Mouse (Mus musculus) erythroblast, adult 5-6 weeks (primary cell): ENCODE data around the gene Fbxo27. TPM values are rescaled to one million over a fixed set of nuclear protein-coding genes. Genes with fewer than 3 reads are reported as not detected.
"Not testable (repeated sequence)": the region's sequence is repeated elsewhere in the genome, so short reads cannot be mapped to it uniquely, and the experiment has no call there.

Experiments used
- ATAC-seq: replicated peaks from 2 replicates; pipeline ENCODE4 v1.8.0; 2016; ENCODE audit warnings: moderate number of reproducible peaks, mild to moderate bottlenecking, moderate TSS enrichment, inconsistent platforms; ENCODE audit not compliant: poor library complexity, low FRiP score, severe bottlenecking
- total RNA-seq, 2 experiments: library from RNA; stranded (forward) in 1 of 2; stranded (reverse) in 1 of 2; fragments of 150-400 nt in 1 of 2; fragments of 200-764, 138-1000 nt in 1 of 2; gene quantifications; 2 replicates each; pipeline versions ENCODE4 v1.2.3 to v1.2.4; 2015 to 2017; ENCODE audit warnings: low replicate concordance in 2 of 2

The Fbxo27 gene
- total RNA-seq (2015; ENCODE audit: low replicate concordance) = 1.7 TPM in 1 of 2 replicates, not detected in the other
- 0.28 TPM in 1 of 2 replicates, not detected in the other for total RNA-seq (2017; ENCODE audit: low replicate concordance)

DNA sequence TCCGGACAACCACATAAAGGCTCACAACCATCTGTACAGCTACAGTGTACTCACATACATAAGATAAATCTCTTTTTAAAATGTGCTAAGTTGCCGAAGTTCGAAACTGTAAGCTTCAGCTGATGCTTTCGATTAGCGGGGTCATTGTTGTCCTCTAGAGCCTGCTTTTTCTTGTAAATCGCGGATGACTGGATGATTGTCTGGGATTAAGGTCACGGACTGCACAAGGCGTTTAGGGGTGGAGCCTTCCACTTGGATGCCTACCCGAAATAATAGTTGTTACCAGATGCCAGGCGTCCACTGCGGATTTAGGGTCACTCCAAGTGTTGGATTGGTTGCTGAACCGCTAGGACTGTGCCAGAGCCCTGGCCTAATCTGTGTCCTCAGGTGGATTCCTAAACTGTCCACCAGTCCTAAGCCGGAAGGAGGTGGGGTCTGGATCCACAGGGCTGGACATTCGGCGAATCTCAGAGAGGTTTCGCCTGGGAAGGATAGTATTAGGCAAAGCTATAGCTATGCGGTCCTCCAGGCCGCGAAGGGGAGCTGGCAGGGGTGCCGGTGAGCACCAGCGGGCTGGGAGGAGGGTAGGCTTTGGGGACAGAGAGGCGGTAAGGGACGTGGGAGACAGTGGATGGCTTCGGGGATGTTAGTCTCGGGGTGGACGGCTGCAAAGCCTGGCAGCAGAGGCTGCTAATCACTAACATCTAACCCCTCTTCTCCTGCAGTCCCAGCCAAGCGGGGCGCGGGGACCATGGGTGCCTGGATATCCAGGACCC, at the start of gene Fbxo27:
TSS of gene Fbxo27 (plus strand) at position 305 of the 776 bp plus-strand sequence.
- ATAC-seq = no peak

DNA sequence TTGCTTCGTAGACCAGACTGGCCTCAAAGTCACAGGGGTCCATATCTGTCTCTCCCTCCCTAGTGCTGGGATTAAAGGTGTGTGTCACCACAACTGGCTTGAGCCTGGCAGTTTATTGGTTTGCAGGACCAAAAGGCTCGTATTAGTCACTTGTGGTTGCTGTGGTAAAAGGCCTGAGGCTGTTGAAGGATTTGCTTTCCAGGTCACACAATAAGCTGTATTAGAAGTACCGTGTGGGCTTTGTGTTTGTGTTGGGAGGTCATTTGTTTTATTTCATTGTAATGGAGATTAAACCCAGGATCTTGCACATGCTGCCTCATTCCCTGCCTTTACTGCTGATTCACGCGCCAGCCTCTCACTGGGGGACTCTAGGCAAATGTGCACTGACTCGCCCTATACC, 47.3 kb upstream of the Fbxo27 start:
- ATAC-seq = no peak

- ATAC-seq = no peak
These were observed 46.6 kb upstream of the Fbxo27 start for GRCm38 (mm10) chr7:28645947-28646475.

DNA sequence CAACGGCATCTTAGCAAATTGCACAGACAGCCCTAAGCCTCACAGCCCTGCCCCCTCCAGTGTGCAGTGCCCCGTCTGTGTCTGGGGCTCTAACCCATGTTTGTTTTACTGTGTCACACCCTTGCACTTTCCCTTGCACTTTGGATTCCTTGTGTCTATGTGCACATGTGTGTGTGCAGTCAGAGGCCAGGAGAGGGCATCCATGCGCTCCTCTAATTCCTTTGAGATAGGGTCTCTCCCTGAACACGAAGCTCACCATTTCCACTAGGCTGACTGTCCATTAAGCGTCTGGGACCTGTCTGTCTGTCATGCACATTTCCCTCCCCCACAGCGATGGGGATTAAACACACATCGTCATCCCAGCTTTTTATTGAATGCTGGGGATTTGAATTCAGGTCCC, 45.6 kb upstream of the Fbxo27 start:
- no peak for ATAC-seq

DNA sequence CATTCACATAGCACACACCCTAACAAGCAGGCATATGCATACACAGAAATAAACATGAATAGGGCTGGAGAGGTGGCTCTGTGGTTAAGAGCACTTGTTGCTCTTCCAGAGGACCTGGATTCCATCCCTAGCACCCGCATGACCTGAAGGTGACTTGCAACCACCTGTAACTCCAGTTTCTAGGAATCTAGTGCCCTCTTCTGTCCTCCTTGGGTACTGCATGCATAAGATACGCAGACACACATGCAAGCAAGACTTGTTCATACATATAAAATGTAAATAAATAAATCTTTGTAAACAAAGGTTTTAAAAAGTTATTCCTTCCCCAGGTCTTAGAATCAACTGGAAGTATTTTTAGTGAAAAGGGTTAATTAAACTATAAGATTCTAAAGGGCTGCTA, 41.5 kb upstream of the Fbxo27 start:
- ATAC-seq = no peak

DNA sequence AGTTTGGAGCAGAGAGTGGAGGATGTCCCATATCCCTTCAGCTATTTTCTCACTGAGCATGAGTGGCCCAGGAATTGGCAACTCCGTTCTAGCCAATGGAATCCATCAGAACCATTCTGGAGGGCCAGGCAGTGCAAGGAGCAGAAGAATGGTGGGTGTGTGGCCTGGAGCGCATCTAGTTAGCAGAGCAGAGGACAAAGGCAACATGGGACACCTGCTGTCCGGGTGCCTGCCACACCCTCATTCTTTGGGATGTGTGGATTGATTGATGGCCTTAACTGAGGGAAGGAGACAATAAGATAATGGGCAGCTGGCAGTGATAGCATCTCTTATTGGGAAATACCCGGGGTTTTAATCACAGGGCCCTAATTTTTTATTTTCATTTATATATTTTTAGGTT, 36.2 kb upstream of the Fbxo27 start:
- no peak for ATAC-seq

GRCm38 (mm10) chr7:28665620-28666579, 26.7 kb upstream of the Fbxo27 start:
- no peak for ATAC-seq

DNA sequence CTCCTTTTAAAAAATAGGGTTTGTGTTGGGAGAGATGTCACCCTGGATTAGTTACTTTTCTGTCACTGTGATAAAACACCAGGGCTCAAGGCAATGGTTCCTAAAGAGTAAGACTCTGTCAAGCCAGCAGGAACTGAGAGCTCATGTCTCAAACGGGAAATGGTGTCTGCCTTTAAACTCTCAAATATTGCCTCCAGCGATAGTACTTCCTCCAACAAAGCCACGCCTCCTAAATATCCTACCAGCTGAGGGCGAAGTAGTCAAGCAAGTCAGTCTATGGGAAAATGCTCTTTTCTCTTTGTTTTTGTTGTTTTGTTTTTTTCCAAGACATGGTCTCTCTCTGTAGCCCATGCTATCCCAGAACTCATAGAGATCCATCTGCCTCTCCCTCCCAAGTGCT, 21.5 kb upstream of the Fbxo27 start:
- no peak for ATAC-seq

GRCm38 (mm10) chr7:28672276-28672675, 20.4 kb upstream of the Fbxo27 start:
- ATAC-seq = no peak

DNA sequence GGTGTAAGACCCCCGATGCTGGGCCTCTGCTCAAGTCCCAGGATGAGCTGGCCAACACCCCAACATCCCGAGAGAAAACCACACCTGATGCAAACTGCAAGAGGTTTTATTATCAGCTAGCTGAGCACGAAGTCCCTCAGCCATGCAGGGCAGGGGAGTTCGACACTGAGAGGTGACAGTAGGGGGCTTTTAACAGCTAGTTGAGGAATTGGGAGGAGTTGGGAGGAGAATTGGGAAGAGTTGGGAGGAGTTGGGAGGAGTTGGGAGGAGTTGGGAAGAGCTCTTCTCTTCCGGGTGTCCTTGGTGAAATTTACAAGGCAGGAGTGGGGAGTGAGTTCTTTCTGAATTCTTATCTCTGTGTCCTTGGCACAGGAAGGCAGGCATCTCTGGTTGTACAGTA, 19.9 kb upstream of the Fbxo27 start:
- ATAC-seq = not testable (repeated sequence)

- no peak for ATAC-seq
These were observed 17.7 kb upstream of the Fbxo27 start for GRCm38 (mm10) chr7:28674994-28675393.

GRCm38 (mm10) chr7:28675746-28676145, 16.9 kb upstream of the Fbxo27 start:
- no peak for ATAC-seq

DNA sequence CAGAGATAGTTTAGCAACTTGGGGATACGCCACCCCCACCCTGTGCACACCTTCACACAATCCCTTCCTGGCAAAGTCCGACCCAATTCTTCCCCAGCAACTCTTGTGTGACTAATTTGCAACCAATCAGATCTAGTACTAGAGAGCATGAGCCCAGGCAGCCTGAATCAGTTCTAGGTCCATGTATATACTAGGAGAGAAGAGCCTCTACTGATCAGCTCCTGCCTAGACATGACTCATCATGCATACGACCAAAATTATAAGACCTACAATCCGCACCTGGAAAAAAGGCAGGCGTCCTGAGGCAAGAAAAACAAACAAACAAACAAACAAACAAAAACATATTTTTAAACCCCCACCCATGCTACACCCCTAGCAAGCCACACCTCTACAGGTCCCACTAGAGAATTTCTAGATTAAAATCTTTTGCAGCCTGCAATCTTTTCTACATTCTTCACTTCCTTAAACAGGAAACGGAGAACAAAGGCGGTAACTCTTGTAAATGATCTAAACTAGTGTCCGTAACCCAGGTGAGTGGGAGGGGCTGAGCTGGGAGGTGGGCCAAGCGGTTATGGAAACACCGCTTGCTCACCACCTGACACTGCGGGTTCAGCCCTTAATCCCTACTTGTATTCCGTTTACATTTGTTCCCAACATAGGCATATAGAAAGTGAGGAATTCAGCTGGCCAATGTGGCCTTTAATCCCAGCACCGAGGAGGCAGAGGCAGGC, 15.7 kb upstream of the Fbxo27 start:
- no peak for ATAC-seq

- no peak for ATAC-seq
These were observed 15.0 kb upstream of the Fbxo27 start for GRCm38 (mm10) chr7:28677624-28678023.

DNA sequence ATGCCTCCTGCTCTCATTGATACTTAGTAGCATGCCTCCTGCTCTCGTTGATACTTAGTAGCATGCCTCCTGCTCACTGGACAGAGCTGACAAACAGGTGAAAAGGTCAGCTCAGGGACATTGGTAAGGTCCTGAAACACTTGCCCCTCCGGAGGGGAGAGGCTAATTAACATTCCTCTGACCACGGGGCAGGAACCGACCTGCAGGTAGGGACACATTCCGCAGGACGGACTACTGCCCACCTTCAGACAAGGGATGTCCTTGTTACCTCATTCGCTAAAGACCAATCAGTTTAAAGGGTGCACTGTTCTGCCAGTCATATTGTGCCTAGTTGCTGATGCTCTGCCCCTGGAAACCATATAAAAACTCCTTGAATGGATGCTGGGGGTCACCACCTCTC, 1.6 kb upstream of the Fbxo27 start:
- ATAC-seq = no peak

- ATAC-seq = no peak
These were observed 795 bp downstream of the Fbxo27 start for GRCm38 (mm10) chr7:28693321-28693966.

GRCm38 (mm10) chr7:28694423-28694822, 1.8 kb downstream of the Fbxo27 start:
- ATAC-seq = no peak

DNA sequence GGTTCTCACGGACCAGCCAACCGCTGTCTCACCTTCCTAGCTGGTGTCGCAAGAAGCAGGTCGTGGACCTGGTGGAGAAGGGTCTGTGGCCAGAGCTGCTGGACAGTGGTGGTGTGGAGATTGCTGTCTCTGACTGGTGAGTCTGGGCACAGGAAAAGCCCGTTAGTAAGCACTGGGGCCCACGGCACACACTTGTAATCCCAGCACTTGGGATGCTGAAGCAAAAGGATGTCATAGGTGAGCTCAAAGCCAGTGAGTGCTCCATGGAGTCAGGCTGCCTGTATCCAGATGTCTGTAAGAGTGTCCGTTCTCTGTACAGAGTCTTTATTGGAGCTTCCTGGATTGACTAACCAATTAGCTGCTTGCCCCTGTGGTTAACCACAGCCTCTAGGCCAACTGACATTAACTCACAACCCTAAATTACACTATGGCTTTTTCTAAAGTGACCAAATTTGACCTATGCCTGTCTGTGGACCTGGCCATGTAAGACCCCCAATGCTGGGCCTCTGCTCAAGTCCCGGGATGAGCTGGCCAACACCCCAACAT, 2.4 kb downstream of the Fbxo27 start:
- ATAC-seq = no peak

- no peak for ATAC-seq
These were observed 4.6 kb downstream of the Fbxo27 start for GRCm38 (mm10) chr7:28697277-28697676.
